Mouse (Mus musculus) liver, embryonic 14.5 days (tissue): ENCODE measurements around the gene Atxn1. TPM values are rescaled to one million over a fixed set of nuclear protein-coding genes. Genes with fewer than 3 reads are reported as not detected.

Experiments
- ATAC-seq: fragments of 200-750 bp; cut with Nextera tagmentation; 2 replicates; pipeline ENCODE4 v1.8.0; 2017; ENCODE audit warnings: moderate number of reproducible peaks, mild to moderate bottlenecking, moderate library complexity; ENCODE audit not compliant: insufficient read depth
- DNase-seq, 3 experiments: peaks; one replicate each; pipeline ENCODE4 v3.0.0-alpha.2; 2012 to 2013; ENCODE audit warnings: low read depth in 3 of 3, low spot score in 3 of 3
- H3K27ac ChIP-seq: fragments of 300-500 bp; sonication (generic); 2 replicates; pipeline ENCODE4 v1.5.1; 2014; ENCODE audit warnings: moderate library complexity, mild to moderate bottlenecking, control low read depth, inconsistent platforms
- H3K27me3 ChIP-seq: fragments of 300-500 bp; sonication (generic); 2 replicates; pipeline ENCODE4 v1.6.1; 2014; ENCODE audit warnings: mild to moderate bottlenecking, low read length, moderate library complexity; ENCODE audit not compliant: control insufficient read depth, insufficient read depth
- H3K36me3 ChIP-seq: fragments of 300-500 bp; sonication (generic); replicated peaks from 2 replicates; pipeline ENCODE4 v1.6.1; 2014; ENCODE audit warnings: low read depth; ENCODE audit not compliant: control insufficient read depth, insufficient read depth
- H3K4me1 ChIP-seq, 2 experiments: fragments of 200-500 bp in 1 of 2; fragments of 300-500 bp in 1 of 2; sonication (generic) in 1 of 2; replicated peaks; 2 replicates each; pipeline ENCODE4 v1.6.1; 2012 to 2014; ENCODE audit warnings: antibody characterized with exemption in 1 of 2, inconsistent platforms in 1 of 2, low read length in 1 of 2; ENCODE audit not compliant: control insufficient read depth in 2 of 2, insufficient read depth in 2 of 2
- H3K4me2 ChIP-seq: fragments of 300-500 bp; sonication (generic); 2 replicates; pipeline ENCODE4 v1.6.1; 2014; ENCODE audit warnings: low read depth, mild to moderate bottlenecking, control low read depth, moderate library complexity
- H3K4me3 ChIP-seq, 2 experiments: fragments of 200-500 bp in 1 of 2; fragments of 300-500 bp in 1 of 2; sonication (generic) in 1 of 2; 2 replicates each; pipeline ENCODE4 v1.5.1; 2012 to 2014; ENCODE audit warnings: low read depth in 2 of 2, low read length in 2 of 2, mild to moderate bottlenecking in 2 of 2, control low read depth in 1 of 2, inconsistent platforms in 1 of 2, moderate library complexity in 1 of 2; ENCODE audit not compliant: insufficient read depth in 1 of 2
- H3K9ac ChIP-seq: fragments of 300-500 bp; sonication (generic); replicated peaks from 2 replicates; pipeline ENCODE4 v1.6.1; 2014; ENCODE audit warnings: mild to moderate bottlenecking, control low read depth, moderate library complexity
- H3K9me3 ChIP-seq: fragments of 300-500 bp; sonication (generic); 2 replicates; pipeline ENCODE4 v1.6.1; 2016; ENCODE audit warnings: low read length, mixed read lengths; ENCODE audit not compliant: control insufficient read depth
- CTCF ChIP-seq: IDR thresholded peaks from 2 replicates; pipeline ENCODE4 v1.5.1; 2016; ENCODE audit warnings: antibody characterized with exemption, low read depth, control low read depth
- EP300 ChIP-seq: IDR thresholded peaks from 2 replicates; pipeline ENCODE4 v1.6.1; 2016; ENCODE audit warnings: antibody characterized with exemption, low read depth
- WGBS: fragments of 180-500 bp; shearing (Covaris S2); extraction: QIAGEN DNeasy Blood & Tissue Kit; methylation state at CpG from one replicate; pipeline ENCODE4 v1.1.7; 2014; ENCODE audit not compliant: insufficient replicate concordance; 5-methylcytosine and 5-hydroxymethylcytosine counted together
- polyA plus RNA-seq, 2 experiments: library from polyadenylated mRNA; depleted of rRNA in 1 of 2; stranded (reverse) in 1 of 2; unstranded in 1 of 2; fragments of >200 nt; fragmentation: Nextera tagmentation in 1 of 2; extraction: Ambion mirVana in 1 of 2; gene quantifications; 2 replicates each; pipeline versions ENCODE4 v1.2.1 to v1.2.3; 2012 to 2014

The Atxn1 gene
- polyA plus RNA-seq, 2 experiments, result 1.0 to 1.2 TPM

DNA sequence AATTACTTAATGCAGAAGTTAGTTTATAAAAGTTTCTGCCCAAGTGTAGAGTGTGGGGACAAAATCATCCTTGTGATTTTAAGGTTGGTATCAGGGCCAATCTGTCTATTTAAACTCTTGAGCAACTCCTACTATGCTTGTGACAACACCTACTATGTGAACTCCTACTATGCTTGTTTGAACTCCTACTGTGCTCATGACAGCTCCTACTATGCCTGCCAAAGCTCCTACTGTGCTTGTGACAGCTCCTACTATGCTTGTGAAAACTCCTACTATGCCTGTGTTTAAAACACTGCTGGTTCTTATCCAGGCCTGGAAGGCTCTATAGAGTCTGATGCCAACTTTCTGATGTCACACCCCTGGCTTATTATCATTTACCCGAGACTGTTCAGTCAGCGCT, 292.2 kb downstream of the Atxn1 start:
- no peaks in the 10 kb centered on the region for H3K9me3 ChIP-seq
- WGBS, result 41% methylated on average over 2 of the region's 2 CpGs
- H3K4me1 ChIP-seq, result no peaks in the 10 kb centered on the region; a peak in 1 of 4 replicates
- TF ChIP-seq CTCF (no peak), EP300 (no peak)
- DNase-seq (no peak), ATAC-seq (no peak)
- H3K27me3 ChIP-seq, result no peaks in the 10 kb centered on the region
- no peaks in the 10 kb centered on the region for H3K36me3 ChIP-seq
- no peak overlapping the region for H3K4me2 ChIP-seq
- H3K9ac ChIP-seq, result no peak overlapping the region
- no peak overlapping the region for H3K4me3 ChIP-seq
- H3K27ac ChIP-seq, result no peak overlapping the region

DNA sequence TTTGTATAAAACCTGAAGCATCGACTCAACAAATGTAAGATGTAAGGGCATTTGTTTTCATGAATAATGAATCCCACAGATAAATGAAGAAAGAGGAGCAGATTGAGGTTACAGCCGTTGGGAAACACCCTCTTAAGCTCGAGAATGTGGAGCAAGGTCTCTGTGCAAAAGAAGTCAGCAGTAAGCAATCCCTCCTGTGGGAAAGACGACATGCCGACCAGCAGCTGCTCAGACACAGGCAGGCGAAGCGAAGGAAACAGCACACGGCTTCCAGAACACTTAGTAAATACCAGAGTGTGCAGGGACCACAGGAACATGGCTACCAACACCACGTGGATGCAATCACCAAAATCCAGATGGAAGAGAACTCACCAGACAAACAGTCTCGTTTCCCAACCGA, 294.8 kb downstream of the Atxn1 start:
- Histone ChIP-seq H3K27me3 (no peaks in the 10 kb centered on the region), H3K9ac (no peak overlapping the region), H3K27ac (no peak overlapping the region), H3K9me3 (no peaks in the 10 kb centered on the region), H3K4me2 (no peak overlapping the region), H3K4me1 (no peaks in the 10 kb centered on the region), H3K36me3 (no peaks in the 10 kb centered on the region), H3K4me3 (no peak overlapping the region)
- WGBS, result 64% methylated on average over 11 of the region's 11 CpGs
- DNase-seq (no peak), ATAC-seq (no peak)
- TF ChIP-seq EP300 (no peak), CTCF (no peak)

DNA sequence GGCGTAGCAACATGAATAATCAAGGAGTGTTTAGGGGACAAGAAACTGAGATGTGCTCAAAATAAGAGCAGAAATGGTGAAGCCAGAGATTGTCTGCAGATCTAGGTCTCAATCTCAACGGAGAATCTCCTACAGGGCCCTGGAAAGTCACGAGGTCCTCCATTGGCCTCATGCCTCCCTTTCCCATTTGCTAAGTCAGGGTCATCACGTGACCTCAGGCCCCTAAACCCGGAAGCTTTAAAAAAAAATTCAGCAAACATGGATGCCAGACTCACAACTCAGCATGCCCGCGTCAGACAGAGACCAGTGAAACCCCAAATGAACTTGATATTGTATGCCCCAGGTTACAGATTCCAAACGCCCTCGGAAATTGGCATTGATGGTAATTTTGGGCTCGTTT, 302.0 kb downstream of the Atxn1 start:
- TF ChIP-seq CTCF, result no peak
- TF ChIP-seq EP300, result no peak
- no peak overlapping the region for H3K9ac ChIP-seq
- no peak overlapping the region for H3K4me2 ChIP-seq
- H3K27ac ChIP-seq, result no peak overlapping the region
- no peaks in the 10 kb centered on the region for H3K9me3 ChIP-seq
- no peaks in the 10 kb centered on the region for H3K27me3 ChIP-seq
- no peak overlapping the region for H3K4me3 ChIP-seq
- no peaks in the 10 kb centered on the region for H3K4me1 ChIP-seq
- ATAC-seq (no peak), DNase-seq (no peak)
- H3K36me3 ChIP-seq, result no peaks in the 10 kb centered on the region
- WGBS, result 68% methylated on average over 10 of the region's 10 CpGs

DNA sequence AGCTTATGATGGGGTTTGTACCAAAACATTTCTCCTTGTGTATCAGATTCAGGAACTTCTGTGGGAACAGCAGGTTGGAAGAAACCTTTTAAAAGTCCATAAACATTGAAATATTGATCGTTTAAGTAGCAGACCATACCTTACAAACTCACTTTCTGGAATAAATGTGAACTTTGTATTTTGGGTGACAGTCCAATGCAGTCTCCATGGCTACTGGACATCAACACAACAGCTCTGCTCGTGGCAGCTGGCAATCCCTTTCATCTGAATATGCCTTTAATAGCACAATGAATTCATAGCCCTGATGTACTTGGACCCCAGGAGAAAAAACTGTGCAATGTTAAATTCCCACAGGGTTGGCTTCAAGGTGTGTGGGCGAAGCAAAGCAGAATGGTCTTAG, 302.6 kb downstream of the Atxn1 start:
- Histone ChIP-seq H3K9me3 (no peaks in the 10 kb centered on the region), H3K9ac (no peak overlapping the region), H3K36me3 (no peaks in the 10 kb centered on the region), H3K4me1 (no peaks in the 10 kb centered on the region), H3K4me2 (no peak overlapping the region), H3K27me3 (no peaks in the 10 kb centered on the region), H3K4me3 (no peak overlapping the region), H3K27ac (no peak overlapping the region)
- DNase-seq (no peak), ATAC-seq (no peak)
- 54% methylated on average over 3 of the region's 3 CpGs for WGBS
- TF ChIP-seq EP300, result no peak
- no peak for TF ChIP-seq CTCF

DNA sequence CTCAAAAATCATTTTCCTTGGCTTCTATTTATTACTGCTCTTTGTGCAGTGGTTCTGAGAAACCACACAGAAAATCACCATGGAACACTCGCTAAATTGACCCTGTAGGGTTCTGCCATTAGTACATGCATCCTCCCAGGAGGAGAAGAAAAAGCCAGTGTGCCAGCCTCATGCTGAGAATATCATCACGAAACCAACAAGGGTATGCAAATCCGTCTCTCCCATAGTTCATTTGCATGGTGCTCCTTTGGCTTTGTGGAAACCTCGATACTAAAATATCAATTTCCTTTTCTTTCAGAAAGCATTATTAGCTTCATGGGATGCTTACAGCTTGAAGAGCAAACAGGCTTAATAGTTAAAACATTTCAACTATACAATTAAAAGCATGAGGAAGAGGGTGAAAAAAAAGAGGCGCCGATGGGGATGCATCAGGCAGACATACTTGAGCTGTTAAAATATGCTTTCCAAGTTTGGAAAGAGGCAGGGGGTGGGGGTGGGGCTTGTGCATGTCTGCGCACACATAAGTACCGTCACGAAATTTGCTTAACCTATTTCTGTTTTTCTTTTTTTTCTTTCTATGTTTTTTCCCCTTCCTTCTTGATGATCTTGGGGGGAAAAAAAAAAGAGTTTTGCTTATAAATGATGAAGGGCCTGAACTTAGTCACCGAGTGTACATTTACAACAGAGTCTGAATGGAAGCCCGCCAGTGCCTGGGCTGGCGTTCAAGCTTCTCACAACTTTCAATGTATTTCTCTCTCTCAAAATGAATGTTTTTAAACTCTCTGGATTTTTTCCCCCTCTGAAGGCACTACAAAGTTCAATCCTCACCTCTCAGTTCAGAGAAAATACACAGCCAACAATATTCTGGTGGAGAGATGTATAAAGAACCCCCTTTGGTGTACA, 303.3 kb downstream of the Atxn1 start:
- WGBS, result 70% methylated on average over 12 of the region's 12 CpGs
- no peak overlapping the region for H3K4me3 ChIP-seq
- H3K36me3 ChIP-seq, result no peaks in the 10 kb centered on the region
- DNase-seq, result no peak
- no peaks in the 10 kb centered on the region for H3K27me3 ChIP-seq
- H3K4me1 ChIP-seq, result no peaks in the 10 kb centered on the region
- H3K9me3 ChIP-seq, result no peaks in the 10 kb centered on the region
- no peak overlapping the region for H3K9ac ChIP-seq
- no peak overlapping the region for H3K27ac ChIP-seq
- no peak for TF ChIP-seq CTCF
- no peak for TF ChIP-seq EP300
- no peak for ATAC-seq
- H3K4me2 ChIP-seq, result no peak overlapping the region
